Mouse (Mus musculus): Measurements from ENCODE around the gene Dnah8.

- TF ChIP-seq CTCF (IDR thresholded peaks at IDR 0.05; ENCODE audit: control insufficient read depth, insufficient read depth, insufficient replicate concordance, low read depth, low read length), result no peak
- TF ChIP-seq POLR2A (IDR thresholded peaks at IDR 0.05; ENCODE audit: control insufficient read depth, low read depth, low read length), result no peak
Observed at GRCm38 (mm10) chr17:30637714-30638113, 13.6 kb downstream of the Dnah8 start.
